Mouse (Mus musculus) cerebellum, adult 11-12 months (tissue): ENCODE measurements around the gene Kiss1.
A peak's percentile ranks its signal among the peaks of the same experiment; 100 is the strongest.

ENCODE experiments used
- DNase-seq: peaks from one replicate; pipeline ENCODE4 v3.0.0; 2022

The Kiss1 gene

GRCm38 (mm10) chr1:133321267-133321925 is at the start of gene Kiss1:
TSS of gene Kiss1 (plus strand) at chr1:133321875.
- no peak for DNase-seq

DNA sequence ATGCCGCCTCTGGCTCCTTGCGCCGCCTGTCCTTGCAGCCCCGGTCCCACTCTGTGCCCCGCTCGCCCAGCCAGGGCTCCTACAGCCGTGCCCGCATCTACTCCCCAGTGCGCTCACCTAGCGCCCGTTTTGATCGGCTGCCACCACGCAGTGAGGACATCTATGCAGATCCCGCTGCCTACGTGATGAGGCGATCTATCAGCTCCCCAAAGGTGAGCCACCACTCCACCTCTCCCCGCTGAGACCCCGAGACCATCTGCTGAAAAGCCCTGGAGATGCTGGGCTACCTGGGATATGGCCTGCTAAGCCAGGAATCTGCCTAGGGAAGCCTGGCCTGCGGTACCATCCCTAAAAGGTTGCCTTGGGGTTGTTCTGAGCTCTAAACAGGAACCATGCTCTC is 47.5 kb upstream of the Kiss1 start:
- no peak for DNase-seq

- DNase-seq, result no peak
These were observed 44.7 kb upstream of the Kiss1 start for GRCm38 (mm10) chr1:133276983-133277382.

DNA sequence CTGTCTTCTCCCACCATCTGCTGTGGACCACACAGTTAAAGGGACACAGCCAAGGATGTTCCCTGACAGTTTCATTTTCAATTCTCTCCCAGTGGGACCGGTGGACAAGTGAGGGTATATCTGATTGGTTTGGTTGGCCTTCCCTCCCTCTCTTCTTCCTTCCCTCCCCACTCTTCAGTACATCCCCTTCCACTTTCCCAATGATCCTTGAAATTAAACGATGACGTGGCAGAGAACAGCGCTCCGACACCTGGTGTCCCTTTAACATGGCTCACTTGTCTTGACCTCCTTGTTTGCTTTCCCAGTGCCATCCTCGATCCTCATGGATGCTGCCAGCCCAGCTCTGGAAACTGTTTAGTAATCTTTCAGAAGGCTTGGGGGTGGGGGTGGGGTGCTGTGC is 43.1 kb upstream of the Kiss1 start:
- no peak for DNase-seq

GRCm38 (mm10) chr1:133278946-133279631 is 42.6 kb upstream of the Kiss1 start:
- no peak for DNase-seq

DNA sequence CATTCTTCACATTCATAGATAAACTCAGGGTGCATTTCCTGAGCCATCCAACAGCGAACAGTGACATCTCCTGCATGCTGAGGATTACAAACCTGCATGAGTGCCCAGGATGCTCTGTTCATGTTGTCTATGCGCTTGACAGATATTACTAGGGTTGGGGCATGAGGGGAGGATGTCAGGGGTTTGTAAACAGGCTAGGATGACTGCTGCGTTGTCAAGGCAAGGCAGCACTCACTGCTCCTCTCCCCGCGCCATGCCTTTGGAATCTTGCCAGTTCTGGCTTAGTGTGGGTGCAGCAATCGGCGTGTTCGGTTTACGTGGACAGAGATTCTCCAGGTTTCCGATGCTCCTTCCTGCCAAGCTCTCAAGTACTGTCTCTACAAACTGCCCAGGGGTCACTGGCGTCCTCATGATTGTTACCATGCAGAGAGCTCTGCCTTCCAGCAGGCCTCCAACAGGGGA is 42.0 kb upstream of the Kiss1 start:
- DNase-seq, result no peak

DNA sequence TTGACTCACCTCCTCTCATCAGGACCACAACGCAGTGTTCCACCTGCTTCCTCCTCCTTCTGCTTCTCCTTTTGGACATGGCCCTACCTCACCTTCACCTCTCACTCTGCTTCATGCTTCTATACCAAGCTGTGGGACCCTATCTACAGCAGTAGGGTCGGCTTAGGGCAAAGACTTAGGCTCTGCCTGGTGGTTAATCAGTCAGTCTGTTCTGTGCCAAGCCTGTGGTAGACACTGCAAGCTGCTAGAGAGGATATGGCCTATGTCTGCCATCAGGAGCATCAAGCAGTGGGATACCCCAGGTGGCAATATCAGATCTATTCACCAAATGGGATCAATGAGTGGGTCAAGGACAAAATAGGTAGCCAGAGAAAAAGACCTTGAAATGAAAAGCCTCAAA is 41.1 kb upstream of the Kiss1 start:
- no peak for DNase-seq

- DNase-seq, result no peak
These were observed 35.8 kb upstream of the Kiss1 start for GRCm38 (mm10) chr1:133285907-133286306.

- no peak for DNase-seq
These were observed 34.6 kb upstream of the Kiss1 start for GRCm38 (mm10) chr1:133287051-133287450.

DNA sequence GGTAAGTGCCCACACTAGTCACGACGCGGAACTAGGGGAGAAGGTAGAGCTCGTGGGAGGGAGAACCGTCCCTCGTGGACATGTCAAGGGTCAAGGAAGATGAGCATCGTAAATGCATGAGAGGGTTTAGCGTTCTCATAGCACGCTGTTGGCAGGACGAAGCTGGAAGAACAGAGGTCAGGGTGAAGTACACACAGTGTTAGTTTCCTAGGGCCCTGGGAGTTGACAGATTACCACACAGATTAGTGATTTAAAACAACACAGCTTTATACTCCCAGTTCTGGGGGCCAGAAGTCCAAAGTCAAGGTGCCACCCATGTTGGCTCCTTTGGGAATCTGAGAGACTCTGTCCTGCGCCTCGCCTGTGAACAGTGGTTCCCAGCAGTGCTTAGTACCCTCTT is 33.8 kb upstream of the Kiss1 start:
- DNase-seq, result no peak

GRCm38 (mm10) chr1:133291888-133292287 is 29.8 kb upstream of the Kiss1 start:
- no peak for DNase-seq

GRCm38 (mm10) chr1:133292608-133293007 is 29.1 kb upstream of the Kiss1 start:
- no peak for DNase-seq

DNA sequence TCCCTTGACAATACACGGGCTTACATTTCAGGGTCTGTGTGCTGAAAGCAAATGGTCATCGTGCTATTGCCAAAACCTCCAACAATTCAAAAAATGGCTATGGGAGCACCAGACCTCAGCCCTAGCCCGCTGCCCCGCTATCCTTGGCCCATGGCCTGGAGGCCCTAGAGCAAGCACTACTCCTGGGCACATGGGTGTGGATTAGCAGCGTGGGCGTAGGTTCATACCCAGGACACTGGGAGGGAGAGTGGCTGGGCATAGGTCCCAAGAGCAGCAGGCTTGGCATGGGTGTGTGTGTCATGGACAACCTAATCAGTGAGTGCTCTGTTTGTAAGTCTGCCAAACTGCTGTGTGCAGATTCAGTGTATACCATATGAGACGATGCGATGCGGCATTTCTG is 25.3 kb upstream of the Kiss1 start:
- DNase-seq, result peak; percentile 71

DNA sequence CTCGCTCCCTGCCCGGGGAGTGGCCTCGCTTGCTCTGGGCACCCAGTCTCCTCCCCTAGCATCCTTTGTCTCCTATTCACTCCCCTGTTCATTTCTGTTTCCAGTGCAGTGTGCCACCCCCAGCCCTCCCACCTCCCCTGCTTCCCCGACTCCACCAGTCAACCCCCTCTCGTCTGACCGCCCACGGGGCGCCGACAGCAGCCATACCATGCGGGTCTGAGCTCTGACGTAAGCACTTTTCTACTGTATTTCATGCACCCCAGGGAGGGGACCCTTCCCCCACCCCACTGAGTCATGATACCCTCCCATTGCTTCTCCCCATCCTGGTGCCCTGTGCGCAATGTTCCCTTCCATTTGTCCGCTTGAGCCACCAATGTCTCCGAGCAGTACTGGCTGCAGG is 22.9 kb upstream of the Kiss1 start:
- DNase-seq, result no peak

GRCm38 (mm10) chr1:133302540-133302939 is 19.1 kb upstream of the Kiss1 start:
- DNase-seq, result peak; percentile 32

- peak; percentile 71 for DNase-seq
These were observed 14.8 kb upstream of the Kiss1 start for GRCm38 (mm10) chr1:133306842-133307241.

GRCm38 (mm10) chr1:133307318-133307717 is 14.4 kb upstream of the Kiss1 start:
- peak; percentile 25 for DNase-seq

GRCm38 (mm10) chr1:133309652-133310267 is 11.9 kb upstream of the Kiss1 start, which contains the start of gene Golt1a:
TSS of gene Golt1a (plus strand) at chr1:133309800.
- DNase-seq, result no peak

DNA sequence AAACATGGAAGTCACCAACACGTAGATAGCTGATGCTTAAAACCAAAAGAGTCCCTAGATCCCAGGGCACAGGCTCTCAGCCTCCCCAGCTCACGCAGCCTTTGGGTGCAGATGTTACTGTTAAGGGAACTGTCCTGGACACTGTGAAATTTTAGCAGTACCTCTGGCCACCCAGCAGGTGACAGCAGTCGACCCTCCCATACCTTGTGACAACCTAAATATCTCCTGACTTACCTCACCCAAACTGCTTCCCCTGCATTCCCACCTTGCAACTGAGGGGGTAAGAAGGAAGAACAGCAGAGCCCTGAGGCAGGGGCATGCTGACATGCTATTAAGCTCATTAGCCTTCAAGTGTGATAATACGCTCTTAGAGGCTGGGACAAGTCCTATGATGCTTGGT is 10.4 kb upstream of the Kiss1 start:
- no peak for DNase-seq

DNA sequence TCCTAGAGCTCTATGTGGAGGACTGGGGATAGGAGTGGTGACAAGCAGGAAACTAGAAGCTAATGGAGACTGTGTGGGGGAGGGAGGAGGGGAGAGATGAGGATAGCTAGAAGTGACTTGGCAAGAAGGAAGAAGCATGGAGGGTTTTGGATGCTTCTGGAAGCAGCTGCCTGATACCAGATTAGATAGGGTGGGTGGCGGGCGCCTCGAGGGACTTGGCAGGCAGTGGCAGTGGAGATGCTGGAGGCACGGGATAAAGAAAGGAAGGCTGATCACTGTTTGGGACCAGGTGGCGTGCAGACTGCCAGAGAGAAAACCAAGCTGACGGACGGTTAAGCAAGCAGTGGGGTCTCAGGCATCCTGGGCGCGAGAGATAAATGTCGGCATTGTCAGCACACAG is 9.7 kb upstream of the Kiss1 start:
- DNase-seq, result no peak

- DNase-seq, result no peak
These were observed 7.3 kb upstream of the Kiss1 start for GRCm38 (mm10) chr1:133314364-133314763.

- DNase-seq, result no peak
These were observed 5.9 kb upstream of the Kiss1 start for GRCm38 (mm10) chr1:133315775-133316174.

- DNase-seq, result no peak
These were observed 5.1 kb upstream of the Kiss1 start for GRCm38 (mm10) chr1:133316577-133316976.

GRCm38 (mm10) chr1:133317149-133317548 is 4.5 kb upstream of the Kiss1 start:
- DNase-seq, result no peak
